Mouse (Mus musculus): Measurements from ENCODE around the gene Dtnbp1. TPM values are rescaled to one million over a fixed set of nuclear protein-coding genes. Genes with fewer than 3 reads are reported as not detected.

The Dtnbp1 gene
- polyA plus RNA-seq, 1 experiment from 2014 or later = 85.4 TPM

- Histone ChIP-seq H3K9me3 (no peaks in the 10 kb centered on the region), H3K4me3 (no peak overlapping the region), H3K27me3 (ENCODE audit: insufficient read depth, poor library complexity, severe bottlenecking) (no peaks in the 10 kb centered on the region), H3K36me3 (peaks cover 93% of the 10 kb centered on the region), H3K27ac (no peak overlapping the region), H3K4me1 (replicated peaks) (peaks cover 6% of the 10 kb centered on the region; the same call in 1 of the 2 replicates)
- 59% methylated on average over 6 of the region's 6 CpGs for WGBS
- no peak for DNase-seq (ENCODE audit: low spot score)
Measured at GRCm38 (mm10) chr13:44907702-44908101, 94.2 kb downstream of the Dtnbp1 start.

- Histone ChIP-seq H3K36me3 (peaks cover 92% of the 10 kb centered on the region), H3K4me1 (replicated peaks) (peaks cover 6% of the 10 kb centered on the region; the same call in 1 of the 2 replicates), H3K27me3 (ENCODE audit: insufficient read depth, poor library complexity, severe bottlenecking) (no peaks in the 10 kb centered on the region), H3K4me3 (no peak overlapping the region), H3K9me3 (no peaks in the 10 kb centered on the region), H3K27ac (no peak overlapping the region)
- WGBS = 90% methylated on average over 11 of the region's 11 CpGs
- DNase-seq (ENCODE audit: low spot score) = no peak
Measured at GRCm38 (mm10) chr13:44906141-44906540, 95.8 kb downstream of the Dtnbp1 start.

GRCm38 (mm10) chr13:44904271-44904670 lies 97.7 kb downstream of the Dtnbp1 start:
- no peak overlapping the region for H3K27ac ChIP-seq
- DNase-seq (ENCODE audit: low spot score) = no peak
- H3K27me3 ChIP-seq (ENCODE audit: insufficient read depth, poor library complexity, severe bottlenecking) = no peaks in the 10 kb centered on the region
- H3K36me3 ChIP-seq = peaks cover 87% of the 10 kb centered on the region
- no peaks in the 10 kb centered on the region for H3K9me3 ChIP-seq
- H3K4me3 ChIP-seq = no peak overlapping the region
- peaks cover 6% of the 10 kb centered on the region; the same call in 1 of the 2 replicates for H3K4me1 ChIP-seq (replicated peaks)
- 85% methylated on average over 1 of the region's 1 CpGs for whole genome bisulfite sequencing

GRCm38 (mm10) chr13:44903416-44903815 lies 98.5 kb downstream of the Dtnbp1 start:
- Histone ChIP-seq H3K4me1 (replicated peaks) (peaks cover 6% of the 10 kb centered on the region; the same call in 1 of the 2 replicates), H3K9me3 (no peaks in the 10 kb centered on the region), H3K27me3 (ENCODE audit: insufficient read depth, poor library complexity, severe bottlenecking) (no peaks in the 10 kb centered on the region), H3K4me3 (no peak overlapping the region), H3K27ac (no peak overlapping the region), H3K36me3 (peaks cover 87% of the 10 kb centered on the region)
- DNase-seq (ENCODE audit: low spot score) = no peak

GRCm38 (mm10) chr13:44902299-44902698 lies 99.6 kb downstream of the Dtnbp1 start:
- H3K4me3 ChIP-seq = no peak overlapping the region
- H3K36me3 ChIP-seq = peaks cover 87% of the 10 kb centered on the region
- H3K9me3 ChIP-seq = no peaks in the 10 kb centered on the region
- no peaks in the 10 kb centered on the region for H3K27me3 ChIP-seq (ENCODE audit: insufficient read depth, poor library complexity, severe bottlenecking)
- DNase-seq (ENCODE audit: low spot score) = no peak
- 94% methylated on average over 6 of the region's 6 CpGs for WGBS
- no peaks in the 10 kb centered on the region; the same call in 1 of the 2 replicates for H3K4me1 ChIP-seq (replicated peaks)
- no peak overlapping the region for H3K27ac ChIP-seq

GRCm38 (mm10) chr13:44896211-44896610 lies 105.7 kb downstream of the Dtnbp1 start:
- Histone ChIP-seq H3K4me3 (no peak overlapping the region), H3K36me3 (peaks cover 55% of the 10 kb centered on the region), H3K27ac (no peak overlapping the region), H3K27me3 (ENCODE audit: insufficient read depth, poor library complexity, severe bottlenecking) (no peaks in the 10 kb centered on the region), H3K9me3 (no peaks in the 10 kb centered on the region), H3K4me1 (replicated peaks) (no peaks in the 10 kb centered on the region)
- 95% methylated on average over 12 of the region's 12 CpGs for WGBS
- no peak for DNase-seq (ENCODE audit: low spot score)

- Histone ChIP-seq H3K36me3 (peaks cover 28% of the 10 kb centered on the region), H3K4me3 (no peak overlapping the region), H3K27ac (no peak overlapping the region), H3K27me3 (ENCODE audit: insufficient read depth, poor library complexity, severe bottlenecking) (no peaks in the 10 kb centered on the region), H3K4me1 (replicated peaks) (no peaks in the 10 kb centered on the region), H3K9me3 (no peaks in the 10 kb centered on the region)
- WGBS = 82% methylated on average over 5 of the region's 5 CpGs
- DNase-seq (ENCODE audit: low spot score) = no peak
Measured at GRCm38 (mm10) chr13:44891813-44892730, 109.9 kb downstream of the Dtnbp1 start.

GRCm38 (mm10) chr13:44890612-44891011 lies 111.3 kb downstream of the Dtnbp1 start:
- Histone ChIP-seq H3K27me3 (ENCODE audit: insufficient read depth, poor library complexity, severe bottlenecking) (no peaks in the 10 kb centered on the region), H3K4me1 (replicated peaks) (no peaks in the 10 kb centered on the region), H3K27ac (no peak overlapping the region), H3K9me3 (no peaks in the 10 kb centered on the region), H3K36me3 (peaks cover 24% of the 10 kb centered on the region), H3K4me3 (no peak overlapping the region)
- no peak for DNase-seq (ENCODE audit: low spot score)
- WGBS = 68% methylated on average over 2 of the region's 2 CpGs

- H3K27ac ChIP-seq = no peak overlapping the region
- WGBS = 97% methylated on average over 2 of the region's 2 CpGs
- H3K9me3 ChIP-seq = no peaks in the 10 kb centered on the region
- no peak overlapping the region for H3K4me3 ChIP-seq
- no peak for DNase-seq (ENCODE audit: low spot score)
- no peaks in the 10 kb centered on the region for H3K27me3 ChIP-seq (ENCODE audit: insufficient read depth, poor library complexity, severe bottlenecking)
- peaks cover 23% of the 10 kb centered on the region for H3K36me3 ChIP-seq
- H3K4me1 ChIP-seq (replicated peaks) = no peaks in the 10 kb centered on the region
Measured at GRCm38 (mm10) chr13:44886221-44886620, 115.7 kb downstream of the Dtnbp1 start.

GRCm38 (mm10) chr13:44881001-44881400 lies 120.9 kb downstream of the Dtnbp1 start:
- Histone ChIP-seq H3K36me3 (peaks cover 11% of the 10 kb centered on the region), H3K27ac (no peak overlapping the region), H3K4me3 (no peak overlapping the region), H3K9me3 (no peaks in the 10 kb centered on the region), H3K4me1 (replicated peaks) (peaks cover 15% of the 10 kb centered on the region), H3K27me3 (ENCODE audit: insufficient read depth, poor library complexity, severe bottlenecking) (no peaks in the 10 kb centered on the region)
- 92% methylated on average over 4 of the region's 4 CpGs for WGBS
- DNase-seq (ENCODE audit: low spot score) = no peak

- Histone ChIP-seq H3K27me3 (ENCODE audit: insufficient read depth, poor library complexity, severe bottlenecking) (no peaks in the 10 kb centered on the region), H3K9me3 (no peaks in the 10 kb centered on the region), H3K4me1 (replicated peaks) (peaks cover 21% of the 10 kb centered on the region), H3K4me3 (no peak overlapping the region), H3K36me3 (peaks cover 20% of the 10 kb centered on the region), H3K27ac (no peak overlapping the region)
- WGBS = 88% methylated on average over 2 of the region's 2 CpGs
- no peak for DNase-seq (ENCODE audit: low spot score)
Measured at GRCm38 (mm10) chr13:44876799-44877198, 125.1 kb downstream of the Dtnbp1 start.
